Mouse (Mus musculus): ENCODE measurements around the gene Prkce. TPM values are rescaled to one million over a fixed set of nuclear protein-coding genes. Genes with fewer than 3 reads are reported as not detected.
A peak's percentile ranks its signal among the peaks of the same experiment; 100 is the strongest.

The Prkce gene
- total and polyA plus RNA-seq, 2 experiments from 2014 or later, result 50.8 to 55.8 TPM

- Histone ChIP-seq H3K9me3 (ENCODE audit: low read length) (no peaks in the 10 kb centered on the region), H3K9ac (replicated peaks; ENCODE audit: low read length) (peak overlapping the region; percentile 58), H3K4me2 (ENCODE audit: low read depth, low read length) (peak overlapping the region; percentile 98), H3K4me1 (ENCODE audit: insufficient read depth, low read length) (0 out of 2 replicates have a peak, but pooled peaks cover 5% of the 10 kb centered on the region), H3K36me3 (ENCODE audit: insufficient read depth, low read length) (no peaks in the 10 kb centered on the region), H3K4me3 (ENCODE audit: low read length) (peak overlapping the region; percentile 67), H3K27me3 (ENCODE audit: insufficient read depth, low read length) (no peaks in the 10 kb centered on the region), H3K27ac (peak overlapping the region; percentile 57)
- ATAC-seq, result peak; percentile 88
- no peak for TF ChIP-seq CTCF (IDR thresholded peaks at IDR 0.05; ENCODE audit: low read depth)
- WGBS, result under 1% methylated on average over 33 of the region's 33 CpGs
- no peak for DNase-seq (ENCODE audit: low spot score)
Observed at GRCm38 (mm10) chr17:86144537-86145078, 23.0 kb upstream of the Prkce start.

- H3K9me3 ChIP-seq (ENCODE audit: low read length), result no peaks in the 10 kb centered on the region
- H3K4me2 ChIP-seq (ENCODE audit: low read depth, low read length), result peak within 1 kb of the TSS; percentile 98
- ATAC-seq, result peak; percentile 96
- peak within 1 kb of the TSS; percentile 58 for H3K9ac ChIP-seq (replicated peaks; ENCODE audit: low read length)
- DNase-seq (ENCODE audit: low spot score), result peak; percentile 96
- TF ChIP-seq CTCF (IDR thresholded peaks at IDR 0.05; ENCODE audit: low read depth), result no peak
- H3K4me1 ChIP-seq (ENCODE audit: insufficient read depth, low read length), result 0 out of 2 replicates have a peak, but pooled peaks cover 5% of the 10 kb centered on the region
- peak within 1 kb of the TSS; percentile 67 for H3K4me3 ChIP-seq (ENCODE audit: low read length)
- H3K27ac ChIP-seq, result peak within 1 kb of the TSS; percentile 57
- under 1% methylated on average over 32 of the region's 45 CpGs for WGBS
- H3K27me3 ChIP-seq (ENCODE audit: insufficient read depth, low read length), result no peaks in the 10 kb centered on the region
- H3K36me3 ChIP-seq (ENCODE audit: insufficient read depth, low read length), result no peaks in the 10 kb centered on the region
Observed at GRCm38 (mm10) chr17:86145079-86145951, 22.3 kb upstream of the Prkce start, which contains the start of gene Srbd1. TSS of gene Srbd1 (minus strand) at chr17:86145175.

DNA sequence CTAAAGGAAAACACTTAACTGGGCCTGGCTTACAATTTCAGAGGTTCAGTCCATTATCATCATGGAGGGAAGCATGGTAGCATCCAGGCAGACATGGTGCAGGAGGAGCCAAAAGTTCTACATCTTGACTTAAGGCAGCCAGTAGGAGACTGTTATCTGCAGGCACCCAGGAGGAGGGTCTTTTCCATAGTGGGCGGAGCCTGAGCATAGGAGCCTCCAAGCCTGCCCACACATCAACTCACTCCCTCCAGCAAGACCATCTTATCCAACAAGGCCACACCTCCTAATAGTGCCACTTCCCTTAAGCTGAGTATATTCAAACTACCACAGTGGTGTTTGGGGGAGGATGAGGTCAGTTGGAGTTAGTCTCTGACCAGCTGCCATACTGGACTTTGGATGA is 17.9 kb upstream of the Prkce start:
- ATAC-seq (no peak), DNase-seq (ENCODE audit: low spot score) (no peak)
- Histone ChIP-seq H3K27ac (no peak overlapping the region), H3K4me3 (ENCODE audit: low read length) (no peak overlapping the region), H3K4me2 (ENCODE audit: low read depth, low read length) (no peak overlapping the region), H3K36me3 (ENCODE audit: insufficient read depth, low read length) (no peaks in the 10 kb centered on the region), H3K9me3 (ENCODE audit: low read length) (no peaks in the 10 kb centered on the region), H3K9ac (replicated peaks; ENCODE audit: low read length) (no peak overlapping the region), H3K27me3 (ENCODE audit: insufficient read depth, low read length) (no peaks in the 10 kb centered on the region), H3K4me1 (ENCODE audit: insufficient read depth, low read length) (0 out of 2 replicates have a peak, but pooled peaks cover 5% of the 10 kb centered on the region)
- TF ChIP-seq CTCF (IDR thresholded peaks at IDR 0.05; ENCODE audit: low read depth), result no peak
- 100% methylated on average over 1 of the region's 1 CpGs for WGBS

DNA sequence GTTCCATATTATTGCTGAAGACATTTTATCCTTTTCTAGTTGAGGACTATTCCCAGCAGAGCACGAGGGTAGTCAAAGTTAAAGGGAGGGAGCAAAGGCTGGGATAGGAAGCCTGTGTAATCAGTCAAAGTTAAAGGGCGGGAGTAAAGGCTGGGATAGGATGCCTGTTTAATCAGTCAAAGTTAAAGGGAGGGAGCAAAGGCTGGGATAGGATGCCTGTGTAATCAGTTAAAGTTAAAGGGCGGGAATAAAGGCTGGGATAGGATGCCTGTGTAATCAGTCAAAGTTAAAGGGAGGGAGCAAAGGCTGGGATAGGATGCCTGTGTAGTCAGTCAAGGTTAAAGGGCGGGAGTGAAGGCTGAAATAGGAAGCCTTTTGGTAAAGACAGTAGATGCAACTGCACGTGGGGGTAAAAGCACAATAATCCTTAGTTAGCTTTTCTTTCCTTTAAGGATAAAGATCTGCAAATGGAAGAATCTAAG is 16.7 kb upstream of the Prkce start:
- no peak for TF ChIP-seq CTCF (IDR thresholded peaks at IDR 0.05; ENCODE audit: low read depth)
- 10% methylated on average over 5 of the region's 5 CpGs for WGBS
- H3K9me3 ChIP-seq (ENCODE audit: low read length), result no peaks in the 10 kb centered on the region
- H3K4me2 ChIP-seq (ENCODE audit: low read depth, low read length), result peak overlapping the region; percentile 25; the same call in 1 of the 2 replicates
- ATAC-seq, result peak; percentile 98
- 0 out of 2 replicates have a peak, but pooled peaks cover under 1% of the 10 kb centered on the region for H3K4me1 ChIP-seq (ENCODE audit: insufficient read depth, low read length)
- no peak overlapping the region for H3K4me3 ChIP-seq (ENCODE audit: low read length)
- H3K27me3 ChIP-seq (ENCODE audit: insufficient read depth, low read length), result no peaks in the 10 kb centered on the region
- no peak overlapping the region for H3K9ac ChIP-seq (replicated peaks; ENCODE audit: low read length)
- peak; percentile 92 for DNase-seq (ENCODE audit: low spot score)
- H3K36me3 ChIP-seq (ENCODE audit: insufficient read depth, low read length), result no peaks in the 10 kb centered on the region
- H3K27ac ChIP-seq, result no peak overlapping the region

DNA sequence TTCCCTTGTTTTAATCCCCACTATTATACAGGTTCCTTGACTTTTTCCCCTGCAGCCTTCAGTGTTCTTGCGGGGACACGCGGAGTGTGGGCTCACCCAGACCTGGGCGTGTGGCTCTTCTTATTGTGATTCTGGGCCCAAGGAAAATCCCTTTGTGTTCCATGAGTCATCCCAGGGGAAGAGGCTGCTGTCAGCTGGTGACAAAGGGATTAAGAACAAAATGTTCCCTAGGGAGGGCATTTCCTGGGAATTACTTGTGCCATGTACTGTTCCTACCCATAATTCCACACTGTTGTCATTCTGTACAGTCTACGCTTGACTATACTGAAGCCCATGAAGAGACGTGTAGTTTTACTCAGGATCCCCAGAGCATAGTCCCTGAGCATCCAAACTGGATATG is 10.6 kb upstream of the Prkce start:
- no peak overlapping the region for H3K27ac ChIP-seq
- no peaks in the 10 kb centered on the region for H3K36me3 ChIP-seq (ENCODE audit: insufficient read depth, low read length)
- 72% methylated on average over 6 of the region's 6 CpGs for WGBS
- H3K4me2 ChIP-seq (ENCODE audit: low read depth, low read length), result no peak overlapping the region
- TF ChIP-seq CTCF (IDR thresholded peaks at IDR 0.05; ENCODE audit: low read depth), result no peak
- H3K4me1 ChIP-seq (ENCODE audit: insufficient read depth, low read length), result no peaks in the 10 kb centered on the region
- no peaks in the 10 kb centered on the region for H3K9me3 ChIP-seq (ENCODE audit: low read length)
- H3K27me3 ChIP-seq (ENCODE audit: insufficient read depth, low read length), result no peaks in the 10 kb centered on the region
- no peak overlapping the region for H3K9ac ChIP-seq (replicated peaks; ENCODE audit: low read length)
- H3K4me3 ChIP-seq (ENCODE audit: low read length), result no peak overlapping the region
- ATAC-seq (no peak), DNase-seq (ENCODE audit: low spot score) (no peak)

DNA sequence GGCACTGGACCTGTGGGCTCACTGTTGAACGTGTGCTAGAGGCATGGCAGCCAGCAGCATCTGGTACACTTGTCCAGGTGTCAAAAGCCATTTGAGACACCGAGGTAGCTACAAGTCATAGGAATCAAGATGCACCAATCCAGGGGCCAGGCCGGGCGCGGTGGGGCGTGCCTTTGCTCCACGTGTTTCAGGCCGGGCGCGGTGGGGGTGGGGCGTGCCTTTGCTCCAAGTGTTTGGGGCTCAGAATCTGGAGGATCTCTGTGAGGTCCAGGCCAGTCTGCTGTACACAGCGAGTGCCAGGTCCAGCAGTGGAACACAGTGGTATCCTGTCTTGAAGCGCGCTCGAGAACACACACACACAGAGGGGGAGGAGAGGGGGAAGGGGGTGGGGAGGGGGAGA is 4.9 kb upstream of the Prkce start:
- no peaks in the 10 kb centered on the region for H3K9me3 ChIP-seq (ENCODE audit: low read length)
- H3K27ac ChIP-seq, result no peak overlapping the region
- TF ChIP-seq CTCF (IDR thresholded peaks at IDR 0.05; ENCODE audit: low read depth), result no peak
- H3K9ac ChIP-seq (replicated peaks; ENCODE audit: low read length), result no peak overlapping the region
- H3K4me2 ChIP-seq (ENCODE audit: low read depth, low read length), result no peak overlapping the region
- 65% methylated on average over 15 of the region's 15 CpGs for WGBS
- no peaks in the 10 kb centered on the region for H3K4me1 ChIP-seq (ENCODE audit: insufficient read depth, low read length)
- H3K4me3 ChIP-seq (ENCODE audit: low read length), result no peak overlapping the region
- H3K27me3 ChIP-seq (ENCODE audit: insufficient read depth, low read length), result no peaks in the 10 kb centered on the region
- ATAC-seq (no peak), DNase-seq (ENCODE audit: low spot score) (no peak)
- no peaks in the 10 kb centered on the region for H3K36me3 ChIP-seq (ENCODE audit: insufficient read depth, low read length)
